Mouse (Mus musculus) liver, adult 2 months (tissue): Measurements from ENCODE around the gene Hcar2. TPM values are rescaled to one million over a fixed set of nuclear protein-coding genes. Genes with fewer than 3 reads are reported as not detected.

Experiments used
- DNase-seq: peaks from one replicate; pipeline ENCODE4 v3.0.0-alpha.2; 2011; ENCODE audit warnings: low read depth, low spot score; ENCODE audit errors: extremely low read depth
- H3K27ac ChIP-seq: fragments of 200-500 bp; replicated peaks from 2 replicates; pipeline ENCODE4 v1.5.1; 2012; ENCODE audit warnings: low read depth, mild to moderate bottlenecking, control low read depth, inconsistent platforms, low read length; ENCODE audit not compliant: insufficient read depth
- H3K27me3 ChIP-seq: fragments of 200-500 bp; 2 replicates; pipeline ENCODE4 v1.6.1; 2012; ENCODE audit warnings: mild to moderate bottlenecking, moderate library complexity, low read length, inconsistent platforms; ENCODE audit not compliant: control insufficient read depth, insufficient read depth
- H3K36me3 ChIP-seq: fragments of 200-500 bp; 2 replicates; pipeline ENCODE4 v1.6.1; 2012; ENCODE audit warnings: low read length, inconsistent platforms; ENCODE audit not compliant: control insufficient read depth, insufficient read depth
- H3K4me1 ChIP-seq: fragments of 200-500 bp; 2 replicates; pipeline ENCODE4 v1.6.1; 2011; ENCODE audit warnings: low read length; ENCODE audit not compliant: control insufficient read depth, insufficient read depth
- H3K4me3 ChIP-seq: fragments of 200-500 bp; 2 replicates; pipeline ENCODE4 v1.5.1; 2011; ENCODE audit warnings: low read depth, mild to moderate bottlenecking, control low read depth, low read length, moderate library complexity; ENCODE audit not compliant: insufficient read depth
- H3K79me2 ChIP-seq: fragments of 200-500 bp; 2 replicates; pipeline ENCODE4 v1.6.1; 2012; ENCODE audit warnings: inconsistent platforms, mild to moderate bottlenecking, low read length, moderate library complexity; ENCODE audit not compliant: control insufficient read depth, insufficient read depth
- H3K9ac ChIP-seq: fragments of 200-500 bp; 2 replicates; pipeline ENCODE4 v1.6.1; 2012; ENCODE audit warnings: low read depth, mild to moderate bottlenecking, control low read depth, inconsistent platforms, low read length
- CTCF ChIP-seq: fragments of 200-500 bp; IDR thresholded peaks from 2 replicates; pipeline ENCODE4 v1.5.1; 2011; ENCODE audit warnings: low read depth, low read length, control low read depth
- POLR2A ChIP-seq: fragments of 200-500 bp; IDR thresholded peaks from 2 replicates; pipeline ENCODE4 v1.6.1; 2011; ENCODE audit warnings: low read length, control low read depth; ENCODE audit not compliant: insufficient read depth; ENCODE audit errors: extremely low read depth
- WGBS: fragments of 180-500 bp; shearing (Covaris S2); methylation state at CpG from one replicate; pipeline ENCODE4 v1.1.7; 2018; 5-methylcytosine and 5-hydroxymethylcytosine counted together
- polyA plus RNA-seq: library from polyadenylated mRNA; depleted of rRNA; stranded (reverse); fragments of >200 nt; gene quantifications from 2 replicates; pipeline ENCODE4 v1.2.3, GENCODE M21; 2012
- total RNA-seq: library from RNA; depleted of rRNA; stranded (reverse); fragments of >200 nt; gene quantifications from 2 replicates; pipeline ENCODE4 v1.2.3, GENCODE M21; 2014

The Hcar2 gene
- total and polyA plus RNA-seq, 2 experiments, result 0.18 to 0.32 TPM

DNA sequence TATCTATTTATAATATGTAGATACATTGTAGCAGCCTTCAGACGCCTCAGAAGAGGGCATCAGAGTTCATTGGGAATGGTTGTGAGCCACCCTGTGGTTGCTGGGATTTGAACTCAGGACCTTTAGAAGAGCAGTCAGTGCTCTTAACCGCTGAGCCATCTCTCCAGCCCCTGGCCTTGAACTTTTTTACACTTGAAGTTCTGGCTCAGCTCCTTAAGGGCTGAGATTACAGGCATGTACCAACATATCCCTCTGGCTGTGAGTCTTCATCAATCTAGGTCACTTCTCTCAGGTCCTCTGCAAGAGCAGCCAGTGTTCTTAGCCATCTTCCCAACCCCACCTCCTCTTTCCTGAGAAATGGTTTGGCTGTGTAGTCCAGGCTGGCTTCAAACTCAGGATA is 25.0 kb upstream of the Hcar2 start:
- no peaks in the 10 kb centered on the region for H3K36me3 ChIP-seq
- no peaks in the 10 kb centered on the region for H3K27me3 ChIP-seq
- H3K27ac ChIP-seq, result no peak overlapping the region
- DNase-seq, result no peak
- no peaks in the 10 kb centered on the region for H3K79me2 ChIP-seq
- H3K9ac ChIP-seq, result no peak overlapping the region
- 84% methylated on average over 2 of the region's 2 CpGs for WGBS
- H3K4me1 ChIP-seq, result no peaks in the 10 kb centered on the region
- TF ChIP-seq CTCF (no peak), POLR2A (no peak)
- H3K4me3 ChIP-seq, result no peak overlapping the region

DNA sequence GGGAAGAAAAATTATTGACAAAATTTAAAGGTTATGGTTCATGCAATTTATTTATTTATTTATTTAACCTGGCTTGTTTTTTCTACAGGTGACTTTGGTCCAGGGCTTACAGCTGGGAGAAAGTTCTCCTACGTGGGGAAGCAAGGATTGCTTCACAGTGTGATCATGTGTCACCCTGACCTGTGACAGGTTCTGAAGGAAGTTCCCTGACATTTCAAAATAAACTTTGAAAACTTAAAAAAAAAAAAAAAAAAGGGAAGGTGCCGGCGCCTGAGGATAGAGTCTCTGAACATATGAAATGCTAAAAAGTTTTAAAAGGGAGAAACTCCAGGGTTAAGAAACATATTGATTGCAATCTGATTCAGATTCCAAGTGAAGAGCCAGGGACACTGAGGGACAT is 21.1 kb upstream of the Hcar2 start:
- DNase-seq, result peak; percentile 36
- no peak overlapping the region for H3K4me3 ChIP-seq
- no peaks in the 10 kb centered on the region for H3K27me3 ChIP-seq
- WGBS, result 43% methylated on average over 3 of the region's 3 CpGs
- H3K36me3 ChIP-seq, result no peaks in the 10 kb centered on the region
- H3K27ac ChIP-seq, result no peak overlapping the region
- no peaks in the 10 kb centered on the region for H3K4me1 ChIP-seq
- no peak for TF ChIP-seq POLR2A
- TF ChIP-seq CTCF, result no peak
- H3K79me2 ChIP-seq, result no peaks in the 10 kb centered on the region
- H3K9ac ChIP-seq, result no peak overlapping the region

DNA sequence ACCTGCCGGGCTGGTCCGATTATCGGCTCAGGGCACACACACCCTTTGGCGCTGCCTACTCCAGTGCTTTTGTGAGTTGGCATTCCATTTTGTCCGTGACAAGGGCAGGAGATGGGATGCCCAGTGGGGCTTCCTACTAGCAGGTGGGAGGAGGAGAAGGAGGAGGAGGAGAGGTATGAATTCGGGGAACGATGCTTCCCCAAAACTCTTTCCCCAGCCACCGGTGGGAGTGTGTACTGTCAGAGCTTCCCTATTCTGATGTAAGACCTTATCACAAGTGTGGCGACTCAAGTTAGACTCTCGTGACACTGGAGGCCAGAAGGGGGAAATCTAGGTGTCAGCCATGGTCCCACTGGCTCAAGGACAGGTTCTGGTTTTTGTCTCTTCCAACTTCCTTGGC is 19.0 kb upstream of the Hcar2 start:
- Histone ChIP-seq H3K27me3 (no peaks in the 10 kb centered on the region), H3K36me3 (no peaks in the 10 kb centered on the region), H3K9ac (no peak overlapping the region), H3K4me3 (no peak overlapping the region), H3K79me2 (no peaks in the 10 kb centered on the region), H3K4me1 (no peaks in the 10 kb centered on the region), H3K27ac (no peak overlapping the region)
- TF ChIP-seq POLR2A, result no peak
- no peak for TF ChIP-seq CTCF
- no peak for DNase-seq
- WGBS, result 81% methylated on average over 10 of the region's 10 CpGs

DNA sequence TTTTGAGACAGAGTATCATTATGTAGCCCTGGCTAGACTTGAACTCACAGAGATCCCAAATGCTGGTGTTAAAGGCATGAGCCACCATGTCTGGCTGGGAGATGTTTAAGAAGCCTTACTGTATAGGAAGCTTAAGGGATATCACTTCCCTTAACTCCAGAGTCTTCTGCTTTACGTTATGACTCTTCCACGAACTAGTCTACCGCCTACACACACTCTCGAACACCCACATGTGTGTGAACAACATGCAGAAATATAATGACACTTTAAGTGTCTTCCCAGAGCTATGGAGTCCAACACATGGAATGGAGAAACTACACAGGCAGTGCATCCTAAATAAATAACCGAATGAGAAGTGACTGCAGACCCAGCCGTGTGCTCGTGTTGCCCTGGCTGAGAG is 18.6 kb upstream of the Hcar2 start:
- Histone ChIP-seq H3K27ac (no peak overlapping the region), H3K79me2 (no peaks in the 10 kb centered on the region), H3K4me1 (no peaks in the 10 kb centered on the region), H3K4me3 (no peak overlapping the region), H3K36me3 (no peaks in the 10 kb centered on the region), H3K9ac (no peak overlapping the region), H3K27me3 (no peaks in the 10 kb centered on the region)
- DNase-seq, result no peak
- 73% methylated on average over 7 of the region's 7 CpGs for WGBS
- TF ChIP-seq CTCF (no peak), POLR2A (no peak)

DNA sequence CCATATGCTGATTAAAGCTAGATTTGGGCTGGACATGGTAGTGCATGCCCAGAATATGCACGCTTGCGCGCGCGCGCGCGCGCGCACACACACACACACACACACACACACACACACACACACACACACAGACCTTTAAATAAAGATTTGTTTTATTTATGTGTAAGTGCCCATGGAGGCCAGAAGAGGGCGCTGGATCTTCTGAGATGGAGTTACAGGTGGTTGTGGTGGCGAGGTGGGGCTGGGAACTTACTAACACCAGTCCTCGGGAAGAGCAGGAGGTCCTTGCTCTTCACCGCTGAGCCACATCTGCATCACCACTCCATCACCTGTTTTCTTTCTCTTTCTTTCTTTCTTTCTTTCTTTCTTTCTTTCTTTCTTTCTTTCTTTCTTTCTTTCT is 15.5 kb upstream of the Hcar2 start:
- H3K4me3 ChIP-seq, result no peak overlapping the region
- H3K9ac ChIP-seq, result no peak overlapping the region
- H3K79me2 ChIP-seq, result no peaks in the 10 kb centered on the region
- WGBS, result 87% methylated on average over 14 of the region's 14 CpGs
- no peaks in the 10 kb centered on the region for H3K36me3 ChIP-seq
- H3K4me1 ChIP-seq, result no peaks in the 10 kb centered on the region
- no peak overlapping the region for H3K27ac ChIP-seq
- H3K27me3 ChIP-seq, result no peaks in the 10 kb centered on the region
- DNase-seq, result no peak
- no peak for TF ChIP-seq POLR2A
- TF ChIP-seq CTCF, result no peak

DNA sequence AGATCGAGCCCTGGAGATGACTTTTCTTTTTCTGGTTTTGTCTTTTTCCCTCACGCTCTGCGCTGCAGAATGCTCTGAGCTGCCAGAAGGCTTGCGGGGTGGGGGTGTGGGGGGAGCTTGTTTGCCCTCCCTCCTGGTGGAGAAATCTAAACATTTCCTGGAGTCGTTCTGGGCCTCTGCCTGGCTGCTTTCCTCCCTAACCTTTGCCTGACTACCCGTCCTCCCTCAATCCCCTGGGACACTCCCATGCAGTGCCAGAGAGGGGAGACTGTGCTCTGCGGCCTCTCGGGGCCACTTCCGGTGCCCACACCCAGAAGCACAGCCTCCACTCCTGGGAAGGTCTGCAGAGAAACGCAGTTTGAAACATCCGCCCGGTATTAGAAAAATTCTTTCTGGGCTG is 14.6 kb upstream of the Hcar2 start, which contains the start of gene Hcar1:
TSS of gene Hcar1 (minus strand) at position 93 of the 400 bp plus-strand sequence.
- 36% methylated on average over 12 of the region's 12 CpGs for WGBS
- no peaks in the 10 kb centered on the region for H3K79me2 ChIP-seq
- no peak within 1 kb of the TSS for H3K27ac ChIP-seq
- TF ChIP-seq POLR2A (no peak), CTCF (no peak)
- DNase-seq, result no peak
- no peaks in the 10 kb centered on the region for H3K27me3 ChIP-seq
- H3K4me1 ChIP-seq, result no peaks in the 10 kb centered on the region
- H3K36me3 ChIP-seq, result no peaks in the 10 kb centered on the region
- no peak within 1 kb of the TSS for H3K9ac ChIP-seq
- H3K4me3 ChIP-seq, result no peak within 1 kb of the TSS
